Mouse (Mus musculus) midbrain, embryonic 10.5 days (tissue): Measurements from ENCODE around the gene H2-Q2. TPM values are rescaled to one million over a fixed set of nuclear protein-coding genes. Genes with fewer than 3 reads are reported as not detected.
A peak's percentile ranks its signal among the peaks of the same experiment; 100 is the strongest.
"Not testable (repeated sequence)": the region's sequence is repeated elsewhere in the genome, so short reads cannot be mapped to it uniquely, and the experiment has no call there.

Experiments used
- DNase-seq: peaks from one replicate; pipeline ENCODE4 v3.0.0-alpha.2; 2017; ENCODE audit warnings: low spot score
- H3K27ac ChIP-seq: fragments of 300-500 bp; sonication (generic); replicated peaks from 2 replicates; pipeline ENCODE4 v1.5.1; 2016; ENCODE audit warnings: mild to moderate bottlenecking
- H3K27me3 ChIP-seq: fragments of 300-500 bp; sonication (generic); 2 replicates; pipeline ENCODE4 v1.6.1; 2016; ENCODE audit warnings: low read depth, mild to moderate bottlenecking; ENCODE audit not compliant: poor library complexity, severe bottlenecking
- H3K36me3 ChIP-seq: fragments of 300-500 bp; sonication (generic); 2 replicates; pipeline ENCODE4 v1.6.1; 2016; ENCODE audit warnings: mild to moderate bottlenecking, moderate library complexity
- H3K4me1 ChIP-seq: fragments of 300-500 bp; sonication (generic); 2 replicates; pipeline ENCODE4 v1.6.1; 2016
- H3K4me3 ChIP-seq: fragments of 300-500 bp; sonication (generic); 2 replicates; pipeline ENCODE4 v1.5.1; 2016; ENCODE audit warnings: mild to moderate bottlenecking, moderate library complexity
- H3K9me3 ChIP-seq: fragments of 300-500 bp; sonication (generic); replicated peaks from 2 replicates; pipeline ENCODE4 v1.6.1; 2016; ENCODE audit warnings: mild to moderate bottlenecking
- WGBS: fragments of 180-500 bp; shearing (Covaris S2); methylation state at CpG from one replicate; pipeline ENCODE4 v1.1.7; 2016; 5-methylcytosine and 5-hydroxymethylcytosine counted together
- polyA plus RNA-seq: library from polyadenylated mRNA; unstranded; fragments of >200 nt; fragmentation: Nextera tagmentation; extraction: Ambion mirVana; gene quantifications from 2 replicates; pipeline ENCODE4 v1.2.1, GENCODE M21; 2016

The H2-Q2 gene
- polyA plus RNA-seq, 1 experiment from 2014 or later, result 0.38 TPM

DNA sequence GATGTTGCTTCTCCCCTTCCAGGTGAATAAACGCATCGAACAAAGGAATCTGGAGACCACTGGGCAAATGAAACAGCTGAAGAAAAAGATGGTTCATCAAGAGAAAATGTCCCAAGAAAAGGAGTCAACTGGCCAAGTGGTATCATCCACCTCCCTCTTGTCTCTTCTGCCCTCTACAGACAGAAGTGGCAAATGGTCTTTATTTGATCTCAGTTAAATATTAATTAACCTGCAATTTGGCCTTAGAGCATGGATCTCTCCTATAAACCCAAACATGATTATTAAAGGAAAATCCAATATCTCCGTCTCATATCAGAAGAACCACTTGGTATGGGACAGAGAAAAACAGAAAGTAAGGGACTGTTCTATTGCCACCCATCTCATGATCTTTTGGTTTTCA lies 12.3 kb upstream of the H2-Q2 start:
- not testable (repeated sequence) for H3K9me3 ChIP-seq, H3K4me3 ChIP-seq, DNase-seq, H3K36me3 ChIP-seq, H3K4me1 ChIP-seq, H3K27me3 ChIP-seq, H3K27ac ChIP-seq
- whole genome bisulfite sequencing, result 54% methylated on average over 3 of the region's 3 CpGs

DNA sequence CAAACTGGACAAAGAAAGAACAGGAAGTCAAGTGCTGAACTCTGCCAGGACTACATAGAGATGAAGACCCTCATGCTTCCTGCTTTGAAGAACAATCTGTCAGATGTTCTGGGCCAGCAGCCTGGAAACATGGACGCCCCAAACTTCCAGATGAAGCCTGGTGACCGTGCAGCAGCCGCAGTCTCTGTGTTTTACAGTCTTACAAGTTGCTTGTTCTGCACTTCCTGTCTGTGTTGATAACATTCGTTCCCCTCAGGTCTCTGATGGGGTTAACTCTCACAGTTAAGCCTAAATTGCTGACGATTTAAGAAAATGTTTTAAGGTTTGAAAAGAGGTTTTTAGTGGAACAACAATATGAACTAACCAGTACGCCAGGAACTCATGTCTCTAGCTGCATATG lies 10.5 kb upstream of the H2-Q2 start:
- not testable (repeated sequence) for H3K9me3 ChIP-seq, H3K4me3 ChIP-seq, H3K4me1 ChIP-seq, H3K27ac ChIP-seq, DNase-seq, H3K36me3 ChIP-seq, H3K27me3 ChIP-seq
- WGBS, result 83% methylated on average over 6 of the region's 6 CpGs

- H3K27me3 ChIP-seq, result peaks cover 62% of the 10 kb centered on the region
- DNase-seq, result peak; percentile 14
- no peaks in the 10 kb centered on the region for H3K36me3 ChIP-seq
- H3K4me3 ChIP-seq, result peak overlapping the region; percentile 60
- H3K27ac ChIP-seq, result no peak overlapping the region
- no peaks in the 10 kb centered on the region for H3K9me3 ChIP-seq
- 4% methylated on average over 46 of the region's 46 CpGs for WGBS
- peaks cover 14% of the 10 kb centered on the region for H3K4me1 ChIP-seq
Observed at GRCm38 (mm10) chr17:35342711-35343476, 852 bp downstream of the H2-Q2 start.

GRCm38 (mm10) chr17:35347659-35348058 lies 5.6 kb downstream of the H2-Q2 start:
- not testable (repeated sequence) for H3K27ac ChIP-seq, H3K36me3 ChIP-seq, H3K9me3 ChIP-seq, DNase-seq, H3K4me3 ChIP-seq
- peaks cover 27% of the 10 kb centered on the region for H3K27me3 ChIP-seq
- peaks cover 11% of the 10 kb centered on the region for H3K4me1 ChIP-seq

DNA sequence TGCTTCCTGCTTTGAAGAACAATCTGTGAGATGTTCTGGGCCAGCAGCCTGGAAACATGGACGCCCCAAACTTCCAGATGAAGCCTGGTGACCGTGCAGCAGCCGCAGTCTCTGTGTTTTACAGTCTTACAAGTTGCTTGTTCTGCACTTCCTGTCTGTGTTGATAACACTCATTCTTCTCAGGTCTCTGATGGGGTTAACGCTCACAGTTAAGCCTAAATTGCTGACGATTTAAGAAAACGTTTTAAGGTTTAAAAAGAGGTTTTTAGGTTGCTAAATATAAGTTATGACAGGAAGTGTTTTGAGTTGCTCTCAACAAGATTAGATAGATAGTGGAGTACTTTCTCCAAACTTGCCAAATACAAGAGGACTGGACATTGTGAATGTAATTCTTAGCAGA lies 11.2 kb downstream of the H2-Q2 start:
- WGBS, result 77% methylated on average over 6 of the region's 6 CpGs
- H3K4me1 ChIP-seq, H3K9me3 ChIP-seq, H3K4me3 ChIP-seq, H3K36me3 ChIP-seq, DNase-seq, H3K27ac ChIP-seq: not testable (repeated sequence)
- H3K27me3 ChIP-seq, result peaks cover 14% of the 10 kb centered on the region

DNA sequence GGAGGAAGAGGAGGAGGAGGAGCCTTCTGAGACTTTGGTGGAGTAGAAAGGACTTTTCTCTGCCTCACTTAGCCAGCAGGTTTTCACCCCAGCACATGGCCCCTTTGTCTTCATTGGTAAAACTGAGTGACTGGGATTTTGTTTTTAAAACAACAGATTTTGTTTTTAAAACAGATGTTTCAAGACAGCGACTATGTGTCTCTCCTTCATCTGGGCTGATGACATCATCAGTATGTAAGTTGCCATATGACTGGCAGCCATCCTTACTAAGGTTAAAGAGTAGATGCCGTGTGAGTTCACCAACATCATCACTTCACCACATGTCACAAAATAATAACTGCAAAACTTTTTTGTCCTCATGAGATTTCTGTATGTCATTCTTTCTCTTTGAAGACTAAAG lies 12.0 kb downstream of the H2-Q2 start:
- Histone ChIP-seq H3K27ac (no peak overlapping the region), H3K36me3 (no peaks in the 10 kb centered on the region), H3K9me3 (no peaks in the 10 kb centered on the region), H3K4me1 (peaks cover 9% of the 10 kb centered on the region), H3K27me3 (peaks cover 22% of the 10 kb centered on the region), H3K4me3 (no peak overlapping the region)
- WGBS, result 74% methylated on average over 2 of the region's 2 CpGs
- no peak for DNase-seq

GRCm38 (mm10) chr17:35357086-35357485 lies 15.0 kb downstream of the H2-Q2 start:
- Histone ChIP-seq H3K9me3 (no peaks in the 10 kb centered on the region), H3K27me3 (peaks cover 31% of the 10 kb centered on the region), H3K4me1 (peaks cover 10% of the 10 kb centered on the region), H3K4me3 (no peak overlapping the region), H3K27ac (no peak overlapping the region), H3K36me3 (no peaks in the 10 kb centered on the region)
- DNase-seq, result no peak
- WGBS, result 55% methylated on average over 1 of the region's 1 CpGs

GRCm38 (mm10) chr17:35358763-35359469 lies 16.9 kb downstream of the H2-Q2 start:
- Histone ChIP-seq H3K27me3 (peaks cover 31% of the 10 kb centered on the region), H3K36me3 (no peaks in the 10 kb centered on the region), H3K9me3 (peaks cover 7% of the 10 kb centered on the region), H3K4me3 (peak overlapping the region; percentile 51), H3K4me1 (peaks cover 10% of the 10 kb centered on the region), H3K27ac (0 out of 2 replicates have a peak overlapping the region, but pooled peaks have one; percentile 7)
- 10% methylated on average over 38 of the region's 38 CpGs for WGBS
- DNase-seq, result peak; percentile 21

DNA sequence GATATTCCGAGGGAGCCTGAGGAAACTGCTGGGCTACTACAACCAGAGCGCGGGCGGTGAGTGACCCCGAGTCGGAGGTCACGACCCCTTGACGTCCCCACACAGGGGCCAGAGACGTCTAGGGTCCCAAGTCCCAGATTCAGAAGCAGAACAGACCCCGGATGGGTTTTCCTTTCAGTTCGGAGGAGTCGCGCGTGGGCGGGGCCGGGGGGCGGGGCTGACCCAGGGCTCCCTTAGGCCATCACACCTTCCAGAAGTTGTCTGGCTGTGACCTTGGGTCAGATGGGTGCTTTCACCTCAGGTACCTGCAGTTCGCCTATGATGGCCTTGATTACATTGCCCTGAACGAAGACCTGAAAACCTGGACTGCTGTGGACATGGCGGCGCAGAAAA lies 17.4 kb downstream of the H2-Q2 start:
- DNase-seq, result no peak
- 19% methylated on average over 21 of the region's 21 CpGs for WGBS
- Histone ChIP-seq H3K27me3 (peaks cover 31% of the 10 kb centered on the region), H3K4me1 (peaks cover 10% of the 10 kb centered on the region), H3K9me3 (peaks cover 7% of the 10 kb centered on the region), H3K27ac (no peak overlapping the region), H3K4me3 (peak overlapping the region; percentile 51), H3K36me3 (no peaks in the 10 kb centered on the region)

DNA sequence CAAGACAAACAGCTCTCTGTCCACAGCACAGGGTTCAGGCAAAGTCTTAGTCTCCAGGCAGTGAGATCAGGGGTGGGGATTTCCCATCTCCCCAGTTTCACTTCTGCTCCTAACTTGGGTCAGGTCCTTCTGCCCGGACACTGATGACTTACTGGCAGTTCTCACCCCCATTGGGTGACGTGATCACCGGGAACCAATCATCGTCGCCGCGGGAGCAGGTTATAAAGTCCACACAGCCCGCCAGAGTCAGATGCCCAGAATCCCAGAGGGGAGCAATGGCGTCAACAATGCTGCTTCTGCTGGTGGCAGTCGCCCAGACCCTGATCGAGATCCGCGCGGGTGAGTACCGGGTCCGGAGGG lies 37.3 kb downstream of the H2-Q2 start, which contains the start of gene H2-Q4:
TSS of gene H2-Q4 (plus strand) at position 249 of the 360 bp plus-strand sequence.
- WGBS, result under 1% methylated on average over 16 of the region's 16 CpGs
- Histone ChIP-seq H3K9me3 (peaks cover 8% of the 10 kb centered on the region; the same call in 1 of the 2 replicates), H3K4me1 (peaks cover 16% of the 10 kb centered on the region), H3K4me3 (peak within 1 kb of the TSS; percentile 82), H3K27ac (peak within 1 kb of the TSS; percentile 83), H3K36me3 (0 out of 2 replicates have a peak, but pooled peaks cover 3% of the 10 kb centered on the region), H3K27me3 (peaks cover 39% of the 10 kb centered on the region)
- DNase-seq, result peak; percentile 80

GRCm38 (mm10) chr17:35379729-35380451 lies 37.8 kb downstream of the H2-Q2 start:
- DNase-seq, result no peak
- peak overlapping the region; percentile 83 for H3K27ac ChIP-seq
- peaks cover 16% of the 10 kb centered on the region for H3K4me1 ChIP-seq
- WGBS, result 2% methylated on average over 70 of the region's 70 CpGs
- H3K27me3 ChIP-seq, result peaks cover 39% of the 10 kb centered on the region
- H3K4me3 ChIP-seq, result peak overlapping the region; percentile 82
- peaks cover 8% of the 10 kb centered on the region; the same call in 1 of the 2 replicates for H3K9me3 ChIP-seq
- 0 out of 2 replicates have a peak, but pooled peaks cover 3% of the 10 kb centered on the region for H3K36me3 ChIP-seq

DNA sequence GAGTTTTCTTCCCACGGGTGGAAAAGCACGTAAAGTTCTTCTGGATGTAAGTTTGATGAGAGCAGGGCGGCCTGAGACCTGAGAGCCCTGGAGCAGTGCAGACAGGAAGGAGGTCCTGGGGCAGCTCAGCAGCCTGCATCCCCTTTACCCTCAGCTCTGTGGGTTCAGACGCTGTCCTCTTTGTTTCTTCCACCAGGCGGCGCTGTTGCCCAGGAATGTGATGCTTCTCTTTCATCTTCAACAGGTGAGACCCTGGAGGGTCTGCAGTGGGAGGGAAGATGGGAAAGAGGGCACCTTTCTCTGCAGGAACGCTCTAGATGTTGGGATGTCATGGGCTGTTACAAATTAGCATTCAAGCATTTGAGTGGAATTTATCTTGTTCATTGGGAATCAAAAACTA lies 47.8 kb downstream of the H2-Q2 start:
- not testable (repeated sequence) for H3K4me1 ChIP-seq, H3K9me3 ChIP-seq, H3K36me3 ChIP-seq, H3K27ac ChIP-seq, H3K4me3 ChIP-seq
- peak; percentile 36 for DNase-seq
- H3K27me3 ChIP-seq, result peaks cover 23% of the 10 kb centered on the region
- 8% methylated on average over 7 of the region's 7 CpGs for WGBS
